Mouse (Mus musculus): Measurements from ENCODE around the gene Dusp14.

DNA sequence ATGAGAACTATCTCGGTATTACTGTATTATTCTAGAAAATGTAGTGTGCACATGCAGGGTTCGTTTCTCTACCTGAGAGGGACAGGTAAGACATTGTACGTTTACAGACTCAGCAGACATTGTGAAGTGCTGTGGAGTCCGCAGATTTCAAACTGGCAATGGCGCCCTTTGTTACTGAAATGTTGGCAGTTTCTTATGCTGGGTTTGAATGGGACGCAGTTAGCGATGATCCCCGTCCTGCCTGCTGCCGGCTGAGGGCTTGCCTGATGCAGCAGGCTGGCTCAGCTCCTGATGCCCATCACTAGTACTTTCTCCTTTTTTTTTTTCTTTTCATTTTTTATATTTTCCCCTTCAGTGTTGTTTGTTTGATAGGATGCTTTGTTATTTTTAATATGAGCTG lies 58.6 kb downstream of the Dusp14 start:
- TF ChIP-seq CTCF (IDR thresholded peaks at IDR 0.05; ENCODE audit: borderline replicate concordance, extremely low read depth, insufficient read depth, insufficient read length) (no peak), POLR2A (IDR thresholded peaks at IDR 0.05; ENCODE audit: borderline replicate concordance, extremely low read depth, insufficient read depth, insufficient read length, poor library complexity, severe bottlenecking) (no peak)
